Mouse (Mus musculus): ENCODE data around the gene Scnn1g. TPM values are rescaled to one million over a fixed set of nuclear protein-coding genes. Genes with fewer than 3 reads are reported as not detected.
A peak's percentile ranks its signal among the peaks of the same experiment; 100 is the strongest.

Scnn1g gene
- polyA plus RNA-seq, 1 experiment, result 0.04 TPM

DNA sequence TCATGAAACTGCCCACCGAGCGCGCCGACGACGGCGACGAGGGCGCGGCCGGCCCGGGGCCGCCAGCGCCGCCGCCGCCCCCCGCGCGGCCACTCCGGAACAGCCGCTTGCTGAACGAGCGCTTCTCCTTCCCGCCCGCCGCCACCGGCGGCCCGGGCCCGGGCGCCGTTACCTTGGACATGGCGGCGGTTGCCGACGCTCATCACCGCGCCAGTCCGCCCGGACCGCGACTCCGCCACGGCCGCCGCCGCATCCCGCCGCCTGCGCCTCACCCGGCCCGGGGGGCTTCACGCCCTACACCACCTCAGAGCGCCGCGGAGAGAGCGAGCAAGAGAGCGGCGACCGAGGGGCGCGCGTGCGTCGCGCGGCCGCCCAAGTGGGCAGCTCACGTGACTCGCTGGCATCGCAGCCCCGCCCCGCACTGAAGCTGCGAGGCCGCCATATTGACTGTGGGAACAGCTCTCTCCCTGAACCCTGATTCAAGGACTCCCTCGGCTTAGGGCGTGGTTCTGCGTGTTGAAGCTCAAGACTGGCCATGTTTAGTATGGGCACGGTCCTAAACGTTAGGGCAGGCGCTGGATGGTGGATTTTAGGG, 27.1 kb upstream of the Scnn1g start, which contains the start of gene Usp31:
TSS of gene Usp31 (minus strand) at position 181 of the 595 bp plus-strand sequence.
- TF ChIP-seq POLR2A (IDR thresholded peaks at IDR 0.05; ENCODE audit: borderline replicate concordance, extremely low read depth, insufficient read depth, insufficient read length, poor library complexity, severe bottlenecking), result peak; percentile 90
- no peak for TF ChIP-seq CTCF (IDR thresholded peaks at IDR 0.05; ENCODE audit: borderline replicate concordance, extremely low read depth, insufficient read depth, insufficient read length)
- peak; percentile 100 for DNase-seq (ENCODE audit: low read depth)

DNA sequence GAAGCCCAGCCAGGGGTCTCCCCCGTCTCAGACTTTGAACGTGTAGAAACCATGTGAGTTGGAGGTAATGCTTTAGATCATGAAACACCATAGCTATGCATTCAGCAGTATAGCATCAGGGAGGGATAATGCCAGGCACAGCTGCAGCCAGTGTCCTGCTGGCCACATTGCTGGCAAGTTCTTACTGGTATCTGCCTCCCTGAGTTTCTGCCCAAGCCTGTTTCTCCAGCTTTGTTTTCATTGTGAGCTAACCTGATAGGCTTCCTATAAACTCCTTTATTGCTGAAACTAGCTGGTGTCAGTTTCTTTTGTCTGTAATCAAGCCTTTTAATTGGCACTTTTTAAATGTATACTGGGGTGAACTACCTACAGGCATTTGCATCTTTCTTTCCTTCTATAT, 23.1 kb upstream of the Scnn1g start:
- no peak for DNase-seq (ENCODE audit: low read depth)
- TF ChIP-seq CTCF (IDR thresholded peaks at IDR 0.05; ENCODE audit: borderline replicate concordance, extremely low read depth, insufficient read depth, insufficient read length) (no peak), POLR2A (IDR thresholded peaks at IDR 0.05; ENCODE audit: borderline replicate concordance, extremely low read depth, insufficient read depth, insufficient read length, poor library complexity, severe bottlenecking) (no peak)

DNA sequence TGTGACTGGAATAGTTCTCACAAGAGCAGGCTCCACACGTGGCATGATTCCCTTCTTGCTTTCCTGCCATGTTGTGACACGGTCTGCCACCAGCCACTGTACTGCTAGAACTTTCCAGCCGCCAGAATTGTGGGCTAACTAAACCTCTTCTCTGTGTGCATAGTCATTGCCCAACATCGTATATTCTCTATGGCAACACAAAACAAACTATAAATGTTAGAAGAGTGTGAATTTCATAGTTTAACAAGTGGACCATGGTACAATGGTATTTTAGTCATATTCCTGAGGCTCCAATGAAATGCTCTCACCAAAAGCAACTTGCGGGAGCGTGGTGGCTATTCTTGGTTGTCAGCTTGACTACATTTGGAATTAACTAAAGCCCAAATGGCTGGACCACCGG, 17.2 kb upstream of the Scnn1g start:
- TF ChIP-seq CTCF (IDR thresholded peaks at IDR 0.05; ENCODE audit: borderline replicate concordance, extremely low read depth, insufficient read depth, insufficient read length) (no peak), POLR2A (IDR thresholded peaks at IDR 0.05; ENCODE audit: borderline replicate concordance, extremely low read depth, insufficient read depth, insufficient read length, poor library complexity, severe bottlenecking) (no peak)
- no peak for DNase-seq (ENCODE audit: low read depth)

DNA sequence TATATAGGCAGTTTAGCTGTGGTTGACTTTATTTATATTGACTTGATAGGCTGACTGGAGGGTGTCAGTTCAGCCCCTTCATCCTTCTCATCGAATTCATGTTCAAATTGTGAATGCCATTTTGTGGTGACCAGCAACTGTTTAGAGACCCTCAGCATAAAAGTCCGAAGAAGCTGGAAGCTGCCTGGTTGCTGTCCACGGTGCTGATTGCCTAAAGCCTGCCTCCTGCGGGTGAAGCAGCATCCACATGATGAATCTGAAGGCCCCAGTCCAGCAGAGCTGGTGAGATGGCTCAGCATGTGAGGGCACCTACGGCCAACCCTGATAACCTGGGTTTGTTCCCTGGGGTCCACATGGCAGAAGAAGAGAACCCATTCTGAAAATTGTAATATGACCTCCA, 4.1 kb upstream of the Scnn1g start:
- TF ChIP-seq CTCF (IDR thresholded peaks at IDR 0.05; ENCODE audit: borderline replicate concordance, extremely low read depth, insufficient read depth, insufficient read length) (peak; percentile 14; the same call in 1 of the 2 replicates), POLR2A (IDR thresholded peaks at IDR 0.05; ENCODE audit: borderline replicate concordance, extremely low read depth, insufficient read depth, insufficient read length, poor library complexity, severe bottlenecking) (no peak)
- peak; percentile 27 for DNase-seq (ENCODE audit: low read depth)

DNA sequence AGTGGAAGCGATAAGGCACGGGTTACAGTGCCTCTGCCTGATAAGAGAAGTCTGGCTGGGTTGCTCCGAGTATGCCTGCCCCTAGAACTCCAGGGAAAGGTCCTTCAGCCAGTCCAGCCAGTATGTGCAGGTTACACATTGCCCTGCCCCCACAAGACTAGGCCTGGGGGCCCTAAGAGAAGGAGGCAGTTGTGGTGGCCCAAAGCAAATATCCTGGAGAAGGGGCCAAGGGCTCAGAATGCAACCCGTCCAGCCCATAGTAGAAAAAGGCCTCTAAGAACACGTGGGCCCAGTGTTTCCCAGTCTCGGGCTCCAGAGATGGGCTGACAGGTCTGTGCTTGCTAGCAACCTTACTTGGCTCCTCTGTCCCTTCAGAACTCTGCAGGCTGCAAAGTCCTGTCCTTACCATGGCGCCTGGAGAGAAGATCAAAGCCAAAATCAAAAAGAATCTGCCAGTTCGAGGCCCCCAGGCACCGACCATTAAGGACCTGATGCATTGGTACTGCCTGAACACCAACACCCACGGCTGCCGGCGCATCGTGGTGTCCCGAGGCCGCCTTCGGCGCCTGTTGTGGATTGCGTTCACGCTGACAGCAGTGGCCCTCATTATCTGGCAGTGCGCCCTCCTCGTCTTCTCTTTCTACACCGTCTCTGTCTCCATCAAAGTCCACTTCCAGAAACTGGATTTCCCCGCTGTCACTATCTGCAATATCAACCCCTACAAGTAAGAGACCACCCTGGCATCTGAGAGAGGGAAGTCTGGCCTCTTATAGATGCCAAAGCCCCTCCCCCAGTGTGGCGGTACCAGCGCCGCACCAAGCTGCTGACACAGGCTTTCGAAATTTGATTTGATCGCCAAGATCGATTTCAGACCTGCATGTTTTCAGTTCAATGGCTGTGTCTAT, 3.5 kb downstream of the Scnn1g start:
- no peak for TF ChIP-seq POLR2A (IDR thresholded peaks at IDR 0.05; ENCODE audit: borderline replicate concordance, extremely low read depth, insufficient read depth, insufficient read length, poor library complexity, severe bottlenecking)

DNA sequence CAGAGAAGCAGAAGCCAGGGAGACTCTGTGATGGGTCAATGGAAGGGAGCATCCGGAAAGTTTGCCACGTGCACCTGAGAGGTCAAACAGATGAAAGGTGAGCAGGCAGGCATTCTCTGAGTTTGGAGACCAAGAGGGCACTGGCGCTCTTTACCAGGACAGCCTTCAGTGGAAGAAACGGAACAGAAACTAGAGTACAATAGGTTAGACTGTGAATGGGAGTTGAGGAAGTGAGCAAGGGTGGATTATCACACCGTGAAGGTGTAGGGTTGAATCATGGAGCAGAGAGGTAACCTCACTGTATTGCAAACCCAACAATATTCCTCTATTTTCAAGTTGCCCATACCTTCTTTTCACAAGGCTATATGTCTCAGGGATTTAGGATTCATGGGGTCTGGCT, 16.0 kb downstream of the Scnn1g start:
- TF ChIP-seq CTCF (IDR thresholded peaks at IDR 0.05; ENCODE audit: borderline replicate concordance, extremely low read depth, insufficient read depth, insufficient read length), result no peak
- DNase-seq (ENCODE audit: low read depth), result no peak

More for the DNA sequence above, 3.5 kb downstream of the Scnn1g start:
- DNase-seq (ENCODE audit: low read depth), result peak; percentile 5

DNA sequence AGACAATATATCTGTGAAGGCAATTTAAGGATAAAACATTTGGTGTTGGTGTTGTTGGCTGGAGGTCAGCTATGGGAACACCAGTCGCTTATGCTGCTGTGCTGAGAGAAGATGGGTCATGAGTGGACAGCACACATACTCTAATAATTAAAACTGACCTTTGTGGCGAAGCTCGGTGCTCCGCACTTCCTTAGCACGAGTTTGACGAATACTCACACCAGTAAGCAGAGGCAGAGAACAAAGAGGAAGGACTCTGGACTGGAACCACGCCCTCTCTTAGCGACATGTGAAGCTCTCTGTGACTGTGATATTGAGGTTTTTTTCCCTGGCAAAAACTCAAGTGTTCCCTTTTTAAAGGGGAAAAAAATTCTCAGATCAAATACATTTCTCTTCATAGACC, 20.5 kb downstream of the Scnn1g start:
- TF ChIP-seq CTCF (IDR thresholded peaks at IDR 0.05; ENCODE audit: borderline replicate concordance, extremely low read depth, insufficient read depth, insufficient read length) (no peak), POLR2A (IDR thresholded peaks at IDR 0.05; ENCODE audit: borderline replicate concordance, extremely low read depth, insufficient read depth, insufficient read length, poor library complexity, severe bottlenecking) (no peak)
- no peak for DNase-seq (ENCODE audit: low read depth)

DNA sequence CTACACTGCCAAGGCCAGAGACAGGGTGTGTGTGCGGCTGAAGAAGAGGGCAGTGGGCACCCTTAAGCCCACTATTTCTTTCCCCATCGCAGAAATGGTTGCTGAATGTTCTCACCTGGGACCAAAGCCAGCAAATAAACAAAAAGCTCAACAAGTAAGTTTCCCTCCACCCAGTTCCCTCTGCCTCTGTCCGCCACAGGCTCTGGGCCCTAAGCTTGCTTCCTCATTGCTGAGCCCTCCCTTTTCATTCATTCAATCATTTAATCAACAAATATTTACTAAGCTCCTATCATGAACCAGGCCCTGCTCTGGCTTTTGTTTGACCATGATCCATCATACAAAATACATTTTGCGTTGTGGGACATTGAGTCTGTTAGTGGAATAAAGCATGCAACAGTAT, 29.0 kb downstream of the Scnn1g start:
- no peak for DNase-seq (ENCODE audit: low read depth)
- no peak for TF ChIP-seq CTCF (IDR thresholded peaks at IDR 0.05; ENCODE audit: borderline replicate concordance, extremely low read depth, insufficient read depth, insufficient read length)
- TF ChIP-seq POLR2A (IDR thresholded peaks at IDR 0.05; ENCODE audit: borderline replicate concordance, extremely low read depth, insufficient read depth, insufficient read length, poor library complexity, severe bottlenecking), result no peak

DNA sequence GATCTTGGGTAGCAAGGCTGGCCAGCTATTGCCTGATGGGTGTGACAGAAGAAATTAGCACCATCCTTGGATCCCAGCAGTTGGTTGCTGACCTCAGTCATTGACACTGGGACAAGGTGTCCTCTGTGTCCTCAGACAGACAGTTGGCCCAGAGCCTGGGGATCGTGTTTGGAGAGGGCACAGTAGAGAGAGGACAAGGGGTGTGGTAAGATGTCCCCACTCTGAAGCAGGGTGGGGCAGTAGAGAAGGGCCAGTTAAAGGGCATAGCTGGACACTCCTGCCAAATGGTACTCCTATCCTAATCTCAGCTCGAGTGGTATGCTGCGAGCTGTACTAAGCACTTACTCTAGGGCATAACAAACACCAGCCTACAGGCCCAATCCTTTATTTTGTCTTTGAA, 33.6 kb downstream of the Scnn1g start:
- no peak for TF ChIP-seq CTCF (IDR thresholded peaks at IDR 0.05; ENCODE audit: borderline replicate concordance, extremely low read depth, insufficient read depth, insufficient read length)
- DNase-seq (ENCODE audit: low read depth), result no peak

DNA sequence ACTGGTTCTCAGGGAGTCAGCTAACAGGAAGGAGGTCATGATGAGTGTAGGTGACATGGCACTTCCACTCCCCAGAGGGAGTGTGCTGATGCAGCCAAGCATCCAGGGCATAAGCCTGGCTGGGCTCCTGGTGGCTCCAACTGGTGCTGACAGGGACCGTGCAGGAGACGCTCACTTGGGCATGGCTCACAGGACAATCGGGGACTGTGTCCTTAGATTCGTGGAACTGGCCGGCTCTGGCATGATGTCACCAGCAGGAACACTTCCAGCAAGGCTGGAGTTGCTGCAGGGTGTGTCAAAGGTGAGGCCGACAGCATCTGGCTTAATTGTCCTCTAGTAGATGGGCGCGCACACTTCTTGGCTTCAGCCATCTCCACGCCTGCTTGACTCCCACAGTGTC, 34.7 kb downstream of the Scnn1g start:
- DNase-seq (ENCODE audit: low read depth), result no peak
- TF ChIP-seq CTCF (IDR thresholded peaks at IDR 0.05; ENCODE audit: borderline replicate concordance, extremely low read depth, insufficient read depth, insufficient read length), result no peak
- TF ChIP-seq POLR2A (IDR thresholded peaks at IDR 0.05; ENCODE audit: borderline replicate concordance, extremely low read depth, insufficient read depth, insufficient read length, poor library complexity, severe bottlenecking), result no peak

DNA sequence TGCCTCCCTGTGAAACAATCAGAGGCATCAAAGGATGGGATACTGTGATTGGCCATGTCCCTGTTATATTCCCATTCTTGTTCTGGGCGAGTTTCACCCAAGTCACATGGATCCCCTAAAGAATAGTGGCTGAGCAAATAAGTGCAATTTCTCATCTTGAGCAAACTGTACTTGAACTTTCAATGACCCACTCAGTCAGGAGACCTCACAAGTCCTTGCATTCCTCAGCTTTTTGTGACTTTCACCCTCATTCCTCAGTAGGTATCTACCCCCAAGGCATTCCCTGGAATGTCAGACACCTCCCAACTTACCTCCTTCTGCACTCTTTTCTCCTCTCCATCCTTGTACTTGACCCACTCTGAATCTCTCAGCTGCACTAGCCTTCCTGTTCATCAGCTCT, 44.3 kb downstream of the Scnn1g start:
- no peak for DNase-seq (ENCODE audit: low read depth)
- TF ChIP-seq POLR2A (IDR thresholded peaks at IDR 0.05; ENCODE audit: borderline replicate concordance, extremely low read depth, insufficient read depth, insufficient read length, poor library complexity, severe bottlenecking) (no peak), CTCF (IDR thresholded peaks at IDR 0.05; ENCODE audit: borderline replicate concordance, extremely low read depth, insufficient read depth, insufficient read length) (no peak)

DNA sequence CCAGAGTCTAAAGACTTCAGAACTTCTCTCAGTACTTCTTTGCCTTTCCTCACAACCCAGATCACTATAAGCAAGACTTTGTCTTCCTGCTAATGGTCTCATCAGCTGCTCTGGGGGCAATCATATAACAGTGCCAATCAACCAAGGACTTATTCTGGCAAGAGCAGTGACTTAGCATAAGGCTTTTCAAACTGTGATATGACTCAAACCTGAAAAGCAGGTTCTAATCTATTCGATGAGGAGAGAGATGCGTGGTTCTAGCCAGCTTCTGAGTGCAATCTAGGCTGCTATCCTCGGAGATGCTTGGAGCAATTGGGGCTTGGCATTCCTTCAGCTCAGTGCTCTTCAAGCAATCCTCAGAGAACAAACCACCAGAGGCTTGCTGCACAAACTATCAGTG, 44.7 kb downstream of the Scnn1g start:
- DNase-seq (ENCODE audit: low read depth), result no peak
- no peak for TF ChIP-seq POLR2A (IDR thresholded peaks at IDR 0.05; ENCODE audit: borderline replicate concordance, extremely low read depth, insufficient read depth, insufficient read length, poor library complexity, severe bottlenecking)
- no peak for TF ChIP-seq CTCF (IDR thresholded peaks at IDR 0.05; ENCODE audit: borderline replicate concordance, extremely low read depth, insufficient read depth, insufficient read length)

All from brain, embryonic 14.5 days (tissue).